Mouse (Mus musculus) regulatory T cell (primary cell): Measurements from ENCODE around the gene Tead1.

Experiments
- in situ Hi-C: fragments of 300-600 bp; cut with MboI, MseI; formaldehyde crosslinking; loops from one replicate; pipeline ENCODE4 v1.15.1; 2025; ENCODE audit warnings: high pct_unique_total_duplicates

Gene Tead1

GRCm38 (mm10) chr7:112721859-112722258 is 42.7 kb downstream of the Tead1 start:
- in situ Hi-C loops: no loop called here

GRCm38 (mm10) chr7:112728399-112728798 is 49.3 kb downstream of the Tead1 start:
- in situ Hi-C loops: no loop called here

- in situ Hi-C loops: no loop called here
Measured at GRCm38 (mm10) chr7:112730209-112730608, 51.1 kb downstream of the Tead1 start.

GRCm38 (mm10) chr7:112731584-112731983 is 52.5 kb downstream of the Tead1 start:
- in situ Hi-C loops: no loop called here

GRCm38 (mm10) chr7:112739174-112739573 is 60.1 kb downstream of the Tead1 start:
- in situ Hi-C loops: no loop called here

GRCm38 (mm10) chr7:112741790-112742189 is 62.7 kb downstream of the Tead1 start:
- in situ Hi-C loops: no loop called here

GRCm38 (mm10) chr7:112743063-112743462 is 63.9 kb downstream of the Tead1 start:
- in situ Hi-C loops: no loop called here

GRCm38 (mm10) chr7:112743621-112744395 is 64.7 kb downstream of the Tead1 start:
- in situ Hi-C loops: no loop called here

- in situ Hi-C loops: no loop called here
Measured at GRCm38 (mm10) chr7:112747187-112747586, 68.1 kb downstream of the Tead1 start.

GRCm38 (mm10) chr7:112747836-112748235 is 68.7 kb downstream of the Tead1 start:
- in situ Hi-C loops: no loop called here

GRCm38 (mm10) chr7:112748327-112748726 is 69.2 kb downstream of the Tead1 start:
- in situ Hi-C loops: no loop called here

- in situ Hi-C loops: no loop called here
Measured at GRCm38 (mm10) chr7:112750101-112750500, 71.0 kb downstream of the Tead1 start.

- in situ Hi-C loops: no loop called here
Measured at GRCm38 (mm10) chr7:112752311-112752710, 73.2 kb downstream of the Tead1 start.

GRCm38 (mm10) chr7:112753314-112753713 is 74.2 kb downstream of the Tead1 start:
- in situ Hi-C loops: no loop called here

- in situ Hi-C loops: no loop called here
Measured at GRCm38 (mm10) chr7:112759359-112759975, 80.3 kb downstream of the Tead1 start.

GRCm38 (mm10) chr7:112760293-112760692 is 81.2 kb downstream of the Tead1 start:
- in situ Hi-C loops: no loop called here

GRCm38 (mm10) chr7:112760782-112761181 is 81.7 kb downstream of the Tead1 start:
- in situ Hi-C loops: no loop called here

GRCm38 (mm10) chr7:112762870-112763269 is 83.8 kb downstream of the Tead1 start:
- in situ Hi-C loops: no loop called here

- in situ Hi-C loops: no loop called here
Measured at GRCm38 (mm10) chr7:112763513-112763912, 84.4 kb downstream of the Tead1 start.

GRCm38 (mm10) chr7:112764921-112765320 is 85.8 kb downstream of the Tead1 start:
- in situ Hi-C loops: no loop called here

GRCm38 (mm10) chr7:112769866-112770265 is 90.7 kb downstream of the Tead1 start:
- in situ Hi-C loops: no loop called here

GRCm38 (mm10) chr7:112771461-112771860 is 92.3 kb downstream of the Tead1 start:
- in situ Hi-C loops: no loop called here

GRCm38 (mm10) chr7:112772777-112773176 is 93.7 kb downstream of the Tead1 start:
- in situ Hi-C loops: no loop called here
